Mouse (Mus musculus) lung, adult 2 months (tissue): ENCODE measurements at regions not wholly inside any gene's neighbourhood (a gene's known extent, or its start where the extent isn't known, plus 50 kb on each side); places are given as distances from the start of the nearest gene placed in this dataset.

Source experiments
- CTCF ChIP-seq: fragments of 200-500 bp; IDR thresholded peaks from 2 replicates; pipeline ENCODE4 v1.5.1; 2011; ENCODE audit warnings: mild to moderate bottlenecking, low read length, control low read depth; ENCODE audit not compliant: insufficient read depth
- POLR2A ChIP-seq: fragments of 200-500 bp; IDR thresholded peaks from 2 replicates; pipeline ENCODE4 v1.6.1; 2011; ENCODE audit warnings: low read depth, mild to moderate bottlenecking, control low read depth, low read length, borderline replicate concordance; ENCODE audit errors: extremely low read depth

DNA sequence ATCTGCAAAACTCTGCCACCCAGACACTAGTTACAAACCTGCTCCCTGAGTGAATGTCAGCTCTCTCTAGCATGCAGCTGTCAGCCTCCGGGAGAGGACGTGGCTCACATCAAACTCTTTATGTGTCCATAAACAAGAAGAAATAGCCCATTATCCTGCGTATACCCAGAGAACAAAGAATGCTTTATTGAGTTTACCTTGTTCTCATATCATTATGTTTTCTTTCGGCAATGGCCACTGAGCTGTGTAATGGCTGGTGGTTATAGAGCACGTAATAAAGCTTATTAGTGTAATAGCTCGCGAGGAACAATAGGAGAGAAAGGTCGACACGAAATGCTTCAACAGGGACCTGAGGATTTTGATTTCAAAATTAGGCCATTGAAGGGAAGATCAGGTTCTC, 331.6 kb downstream of the Hs3st1 start:
- no peak for TF ChIP-seq POLR2A
- no peak for TF ChIP-seq CTCF
